Mouse (Mus musculus): ENCODE results near the gene Rexo4.

DNA sequence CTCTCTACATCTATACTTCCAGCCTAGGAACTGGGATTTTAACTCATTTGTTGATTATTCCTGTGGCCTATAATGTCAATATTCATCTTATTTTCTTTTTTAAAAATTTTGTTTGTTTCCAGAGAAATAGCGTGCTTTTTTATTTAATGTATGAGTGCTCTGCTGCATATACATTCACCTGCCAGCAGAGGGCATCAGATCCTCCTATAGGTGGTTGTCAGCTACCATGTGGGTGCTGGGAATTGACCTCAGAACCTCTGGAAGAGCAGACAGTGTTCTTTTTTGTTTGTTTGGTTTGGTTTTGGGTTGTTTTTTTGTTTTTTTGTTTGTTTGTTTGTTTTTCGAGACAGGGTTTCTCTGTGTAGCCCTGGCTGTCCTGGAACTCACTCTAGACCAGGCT lies 3.1 kb upstream of the Rexo4 start:
- TF ChIP-seq POLR2A (IDR thresholded peaks at IDR 0.05; ENCODE audit: borderline replicate concordance, control insufficient read depth, low read depth, low read length) (no peak), CTCF (IDR thresholded peaks at IDR 0.05; ENCODE audit: control insufficient read depth, insufficient read depth, low read length) (no peak)
